Mouse (Mus musculus) hindbrain, embryonic 13.5 days (tissue): Measurements from ENCODE around the gene Fhod1. TPM values are rescaled to one million over a fixed set of nuclear protein-coding genes. Genes with fewer than 3 reads are reported as not detected.

Source experiments
- ATAC-seq: fragments of 200-750 bp; cut with Nextera tagmentation; 2 replicates; pipeline ENCODE4 v1.8.0; 2017; ENCODE audit warnings: moderate TSS enrichment; ENCODE audit not compliant: low FRiP score
- H3K27ac ChIP-seq: fragments of 300-500 bp; sonication (generic); 2 replicates; pipeline ENCODE4 v1.5.1; 2015; ENCODE audit warnings: inconsistent platforms, mild to moderate bottlenecking, moderate library complexity
- H3K27me3 ChIP-seq: fragments of 300-500 bp; sonication (generic); 2 replicates; pipeline ENCODE4 v1.6.1; 2015; ENCODE audit warnings: mild to moderate bottlenecking, inconsistent platforms
- H3K36me3 ChIP-seq: fragments of 300-500 bp; sonication (generic); 2 replicates; pipeline ENCODE4 v1.6.1; 2015; ENCODE audit warnings: mild to moderate bottlenecking, inconsistent platforms
- H3K4me1 ChIP-seq: fragments of 300-500 bp; sonication (generic); replicated peaks from 2 replicates; pipeline ENCODE4 v1.6.1; 2015; ENCODE audit warnings: inconsistent platforms
- H3K4me2 ChIP-seq: fragments of 300-500 bp; sonication (generic); 2 replicates; pipeline ENCODE4 v1.6.1; 2015; ENCODE audit warnings: inconsistent platforms, mild to moderate bottlenecking, moderate library complexity
- H3K4me3 ChIP-seq: fragments of 300-500 bp; sonication (generic); 2 replicates; pipeline ENCODE4 v1.5.1; 2015; ENCODE audit warnings: mild to moderate bottlenecking, inconsistent platforms
- H3K9ac ChIP-seq: fragments of 300-500 bp; sonication (generic); 2 replicates; pipeline ENCODE4 v1.6.1; 2015; ENCODE audit warnings: mild to moderate bottlenecking, inconsistent platforms
- H3K9me3 ChIP-seq: fragments of 300-500 bp; sonication (generic); 2 replicates; pipeline ENCODE4 v1.6.1; 2016; ENCODE audit warnings: inconsistent platforms
- WGBS: fragments of 180-500 bp; shearing (Covaris S2); methylation state at CpG from one replicate; pipeline ENCODE4 v1.1.7; 2015; 5-methylcytosine and 5-hydroxymethylcytosine counted together
- polyA plus RNA-seq: library from polyadenylated mRNA; unstranded; fragments of >200 nt; fragmentation: Nextera tagmentation; extraction: Ambion mirVana; gene quantifications from 2 replicates; pipeline ENCODE4 v1.2.1, GENCODE M21; 2015

Gene Fhod1
- polyA plus RNA-seq, 1 experiment from 2014 or later, result 0.74 TPM

DNA sequence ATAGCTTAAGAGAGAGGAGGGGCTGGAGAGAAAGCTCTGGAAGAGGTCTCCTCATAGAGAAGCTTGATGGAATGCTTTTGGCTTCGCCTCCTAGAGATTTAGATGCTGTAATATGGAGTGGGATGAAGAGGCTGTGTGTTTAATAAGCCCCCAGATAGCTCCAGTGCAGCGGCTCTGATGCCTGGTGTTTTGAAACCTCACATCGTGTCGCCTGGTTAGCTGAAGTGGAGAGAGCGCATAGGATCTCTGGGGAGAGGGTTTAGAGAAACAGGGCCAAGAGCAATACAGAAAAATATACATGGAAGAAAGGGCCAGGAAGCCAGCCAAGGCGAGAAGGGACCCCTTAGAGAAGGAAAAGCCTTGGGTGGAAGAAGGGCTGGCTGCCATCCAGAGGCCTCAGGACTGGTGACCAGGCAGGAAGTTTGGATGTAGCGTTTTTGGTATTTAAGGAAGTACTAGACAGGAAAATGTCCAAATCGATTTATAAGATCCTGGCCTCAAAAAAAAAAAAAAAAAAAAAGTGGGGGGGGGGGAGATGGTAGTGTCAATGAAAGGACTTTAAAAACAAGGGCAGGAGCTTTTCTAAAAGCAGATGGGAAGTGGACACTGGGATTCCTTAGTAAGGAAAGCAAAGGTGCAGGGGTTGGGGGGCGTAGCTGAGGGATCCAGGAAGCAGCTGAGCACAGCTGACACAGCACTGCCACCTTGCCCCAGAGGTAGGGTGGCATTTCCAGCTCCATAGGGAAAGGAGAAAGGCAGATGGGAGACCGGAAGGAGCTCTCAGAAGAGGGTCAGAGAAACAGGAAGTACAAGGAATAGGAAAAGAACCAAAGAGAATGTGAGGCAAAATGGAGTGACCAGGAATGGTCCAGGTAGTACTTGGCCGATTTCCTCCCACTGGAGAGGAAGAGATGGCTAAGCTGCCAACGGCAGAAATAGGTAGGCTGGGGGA is 14.3 kb upstream of the Fhod1 start:
- Histone ChIP-seq H3K36me3 (peaks cover 40% of the 10 kb centered on the region), H3K27ac (no peak overlapping the region), H3K4me1 (0 out of 2 replicates have a peak, but pooled peaks cover 12% of the 10 kb centered on the region), H3K9me3 (no peaks in the 10 kb centered on the region), H3K27me3 (no peaks in the 10 kb centered on the region), H3K9ac (peak overlapping the region; percentile 19; the same call in 1 of the 2 replicates), H3K4me2 (no peak overlapping the region), H3K4me3 (no peak overlapping the region)
- ATAC-seq, result no peak
- 80% methylated on average over 12 of the region's 12 CpGs for WGBS

DNA sequence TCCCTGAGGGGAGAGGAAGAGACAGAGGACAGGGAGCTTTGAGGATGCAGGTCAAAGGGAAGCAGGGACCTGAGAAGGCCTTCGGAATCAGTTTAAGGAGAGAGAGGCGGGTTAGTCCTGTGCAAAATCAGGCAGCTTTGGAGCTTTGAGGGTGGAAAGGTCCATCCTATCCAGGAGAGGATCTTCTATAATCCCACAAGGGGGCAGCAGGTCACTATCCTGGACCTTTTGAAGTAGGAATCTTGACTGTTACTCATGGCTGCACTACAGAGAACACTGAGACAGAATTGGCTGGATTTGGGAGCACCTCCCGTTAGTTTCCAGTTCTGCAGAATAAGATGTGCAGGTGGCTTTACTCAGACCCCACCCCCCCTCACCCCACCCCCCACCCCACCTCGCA is 11.9 kb upstream of the Fhod1 start:
- ATAC-seq, result peak; percentile 31; the same call in 1 of the 2 replicates
- Histone ChIP-seq H3K9ac (no peak overlapping the region), H3K27me3 (no peaks in the 10 kb centered on the region), H3K36me3 (peaks cover 46% of the 10 kb centered on the region), H3K4me3 (no peak overlapping the region), H3K9me3 (no peaks in the 10 kb centered on the region), H3K27ac (no peak overlapping the region), H3K4me2 (no peak overlapping the region), H3K4me1 (0 out of 2 replicates have a peak, but pooled peaks cover 17% of the 10 kb centered on the region)
- WGBS, result 47% methylated on average over 4 of the region's 4 CpGs

GRCm38 (mm10) chr8:105359208-105359607 is 11.5 kb upstream of the Fhod1 start:
- Histone ChIP-seq H3K9ac (no peak overlapping the region), H3K4me2 (no peak overlapping the region), H3K4me1 (0 out of 2 replicates have a peak, but pooled peaks cover 17% of the 10 kb centered on the region), H3K9me3 (no peaks in the 10 kb centered on the region), H3K36me3 (peaks cover 42% of the 10 kb centered on the region), H3K27ac (no peak overlapping the region), H3K27me3 (no peaks in the 10 kb centered on the region), H3K4me3 (no peak overlapping the region)
- ATAC-seq, result no peak
- WGBS, result 68% methylated on average over 15 of the region's 15 CpGs

GRCm38 (mm10) chr8:105356681-105357080 is 8.9 kb upstream of the Fhod1 start:
- H3K36me3 ChIP-seq, result peaks cover 33% of the 10 kb centered on the region
- H3K27me3 ChIP-seq, result no peaks in the 10 kb centered on the region
- no peak for ATAC-seq
- H3K9ac ChIP-seq, result no peak overlapping the region
- no peak overlapping the region for H3K4me3 ChIP-seq
- no peak overlapping the region for H3K4me2 ChIP-seq
- 88% methylated on average over 14 of the region's 14 CpGs for WGBS
- H3K9me3 ChIP-seq, result no peaks in the 10 kb centered on the region
- H3K4me1 ChIP-seq, result 0 out of 2 replicates have a peak, but pooled peaks cover 13% of the 10 kb centered on the region
- H3K27ac ChIP-seq, result no peak overlapping the region

DNA sequence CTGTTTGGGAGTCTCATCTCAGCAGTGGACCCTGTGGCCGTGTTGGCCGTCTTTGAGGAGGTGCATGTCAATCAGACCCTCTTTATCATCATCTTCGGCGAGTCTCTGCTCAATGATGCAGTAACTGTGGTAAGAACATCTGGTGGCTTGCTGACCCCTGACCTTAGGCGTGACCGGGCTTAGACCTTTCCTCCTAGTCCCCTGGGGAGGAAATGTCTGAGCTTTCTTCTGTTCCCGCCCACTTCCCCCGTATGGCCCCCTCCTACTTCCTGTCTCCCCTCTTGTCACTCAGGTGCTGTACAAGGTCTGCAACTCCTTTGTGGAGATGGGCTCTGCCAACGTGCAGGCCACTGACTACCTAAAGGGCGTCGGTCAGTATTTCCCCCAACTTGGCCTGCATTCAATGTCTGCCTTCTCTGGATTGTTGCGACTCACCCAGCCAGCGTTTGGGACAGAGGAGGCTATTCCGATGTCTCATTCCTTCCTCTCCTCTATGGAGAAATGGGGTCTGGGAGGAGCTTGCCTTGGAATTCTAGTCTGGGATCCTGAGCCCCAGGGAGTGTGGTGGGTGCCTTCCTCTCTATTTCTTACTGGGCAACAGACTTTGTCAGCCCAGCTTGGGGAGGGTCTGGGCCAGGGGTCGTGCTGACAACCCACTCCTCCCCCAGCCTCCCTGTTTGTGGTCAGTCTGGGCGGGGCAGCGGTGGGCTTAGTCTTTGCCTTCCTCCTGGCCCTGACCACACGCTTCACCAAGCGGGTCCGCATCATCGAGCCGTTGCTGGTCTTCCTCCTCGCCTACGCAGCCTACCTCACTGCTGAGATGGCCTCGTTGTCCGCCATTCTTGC is 7.6 kb upstream of the Fhod1 start:
- 62% methylated on average over 26 of the region's 26 CpGs for WGBS
- 0 out of 2 replicates have a peak, but pooled peaks cover 3% of the 10 kb centered on the region for H3K27me3 ChIP-seq
- H3K9me3 ChIP-seq, result no peaks in the 10 kb centered on the region
- ATAC-seq, result no peak
- H3K4me1 ChIP-seq, result peaks cover 17% of the 10 kb centered on the region
- H3K4me2 ChIP-seq, result no peak overlapping the region
- no peak overlapping the region for H3K27ac ChIP-seq
- H3K9ac ChIP-seq, result no peak overlapping the region
- peaks cover 33% of the 10 kb centered on the region for H3K36me3 ChIP-seq
- no peak overlapping the region for H3K4me3 ChIP-seq

DNA sequence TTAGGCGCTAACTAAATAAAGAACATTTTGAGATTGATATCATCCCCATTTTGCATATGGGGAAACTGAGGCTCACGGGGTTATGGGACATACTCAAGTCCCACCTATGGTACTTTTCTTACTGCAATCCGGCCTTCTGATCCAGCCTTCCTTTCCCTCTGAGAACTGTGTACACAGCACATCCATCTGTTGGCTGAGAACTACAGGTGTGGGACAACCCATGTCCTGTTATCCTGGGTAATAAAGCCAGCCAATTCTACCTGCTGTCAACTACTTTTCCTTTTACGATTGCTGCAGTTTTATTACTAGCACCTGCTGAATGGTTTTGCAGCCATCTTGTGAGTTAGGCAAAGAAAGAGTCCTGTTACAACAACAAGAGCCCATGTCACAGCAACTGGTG is 6.8 kb upstream of the Fhod1 start:
- Histone ChIP-seq H3K4me2 (no peak overlapping the region), H3K4me1 (peaks cover 25% of the 10 kb centered on the region), H3K4me3 (no peak overlapping the region), H3K36me3 (peaks cover 33% of the 10 kb centered on the region), H3K27ac (no peak overlapping the region), H3K9ac (no peak overlapping the region), H3K9me3 (no peaks in the 10 kb centered on the region), H3K27me3 (0 out of 2 replicates have a peak, but pooled peaks cover 3% of the 10 kb centered on the region)
- 92% methylated on average over 4 of the region's 4 CpGs for WGBS
- no peak for ATAC-seq

DNA sequence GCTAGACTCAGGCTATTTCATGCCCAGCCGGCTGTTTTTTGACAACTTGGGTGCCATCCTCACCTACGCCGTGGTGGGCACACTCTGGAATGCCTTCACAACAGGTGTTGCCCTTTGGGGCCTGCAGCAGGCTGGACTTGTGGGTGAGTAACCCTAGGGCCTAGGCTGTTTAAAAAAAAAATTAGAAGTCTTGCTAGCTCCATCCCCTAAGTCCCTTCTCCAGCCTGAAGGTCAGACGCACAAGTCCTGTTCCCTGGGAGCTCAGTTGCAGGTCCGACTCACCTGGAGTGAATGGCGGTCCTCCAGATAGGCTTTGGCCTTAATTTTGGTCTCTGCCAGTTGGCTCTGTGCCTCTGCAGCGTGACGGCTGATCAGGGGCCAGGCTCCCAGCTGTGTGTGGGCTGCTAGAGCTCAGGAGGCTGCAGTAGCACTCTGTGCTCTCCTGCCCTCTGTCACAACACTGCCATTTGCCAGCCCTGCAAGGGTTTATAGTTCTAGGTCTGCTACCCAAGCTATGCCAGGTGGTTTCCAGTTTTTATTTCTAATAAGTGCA is 5.9 kb upstream of the Fhod1 start:
- Histone ChIP-seq H3K4me2 (no peak overlapping the region), H3K4me3 (no peak overlapping the region), H3K27me3 (0 out of 2 replicates have a peak, but pooled peaks cover 3% of the 10 kb centered on the region), H3K4me1 (peaks cover 25% of the 10 kb centered on the region), H3K27ac (no peak overlapping the region), H3K36me3 (peaks cover 27% of the 10 kb centered on the region), H3K9me3 (no peaks in the 10 kb centered on the region), H3K9ac (no peak overlapping the region)
- WGBS, result 74% methylated on average over 8 of the region's 8 CpGs
- ATAC-seq, result no peak

GRCm38 (mm10) chr8:105350186-105350585 is 2.4 kb upstream of the Fhod1 start:
- no peak for ATAC-seq
- H3K27ac ChIP-seq, result peak overlapping the region; percentile 80; the same call in 1 of the 2 replicates
- H3K27me3 ChIP-seq, result peaks cover 22% of the 10 kb centered on the region
- H3K4me3 ChIP-seq, result peak overlapping the region; percentile 72
- peaks cover 50% of the 10 kb centered on the region for H3K4me1 ChIP-seq
- peak overlapping the region; percentile 88 for H3K9ac ChIP-seq
- WGBS, result 41% methylated on average over 7 of the region's 7 CpGs
- no peaks in the 10 kb centered on the region for H3K36me3 ChIP-seq
- H3K4me2 ChIP-seq, result peak overlapping the region; percentile 94
- H3K9me3 ChIP-seq, result no peaks in the 10 kb centered on the region

- H3K36me3 ChIP-seq, result no peaks in the 10 kb centered on the region
- peak overlapping the region; percentile 88 for H3K9ac ChIP-seq
- H3K4me1 ChIP-seq, result peaks cover 47% of the 10 kb centered on the region
- H3K4me3 ChIP-seq, result peak overlapping the region; percentile 72
- under 1% methylated on average over 38 of the region's 48 CpGs for WGBS
- H3K27me3 ChIP-seq, result peaks cover 22% of the 10 kb centered on the region
- peak overlapping the region; percentile 80 for H3K27ac ChIP-seq
- no peaks in the 10 kb centered on the region for H3K9me3 ChIP-seq
- ATAC-seq, result peak; percentile 49
- peak overlapping the region; percentile 94 for H3K4me2 ChIP-seq
Measured at GRCm38 (mm10) chr8:105349096-105349771, 1.5 kb upstream of the Fhod1 start.

DNA sequence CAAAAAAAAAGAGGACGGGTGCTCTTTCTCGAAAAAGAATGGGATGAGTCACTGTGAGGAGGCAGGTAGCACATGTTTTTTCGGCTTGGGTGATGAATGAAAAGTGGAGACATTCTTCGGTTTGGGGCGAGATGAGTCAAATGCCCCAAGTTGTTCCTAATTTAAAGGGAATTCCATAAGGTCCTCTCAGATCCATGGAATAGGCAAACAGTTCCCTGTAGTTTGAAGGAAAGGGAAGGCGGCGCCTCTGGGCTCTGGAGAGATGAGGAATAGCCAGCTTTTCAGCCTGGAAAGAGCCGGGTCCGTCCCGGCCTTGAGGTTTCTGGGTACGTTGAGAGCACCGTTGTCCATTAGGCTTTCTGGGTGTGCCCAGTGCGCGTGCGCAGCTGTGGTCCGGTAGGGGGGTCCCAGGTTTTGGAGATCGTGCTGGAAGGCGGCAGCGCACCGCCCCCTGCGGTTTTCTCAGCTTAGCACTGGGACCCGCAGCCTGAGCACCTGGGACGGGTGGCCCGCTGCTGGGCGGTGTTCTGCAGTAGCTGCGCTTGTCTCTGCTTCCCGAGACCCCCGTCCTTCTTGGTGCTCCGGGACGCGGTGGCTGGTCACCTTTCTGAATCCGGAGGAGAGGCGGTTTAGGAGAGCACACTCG is 820 bp upstream of the Fhod1 start, which contains the start of gene Slc9a5:
TSS of gene Slc9a5 (plus strand) at position 394 of the 646 bp plus-strand sequence.
- peak within 1 kb of the TSS; percentile 72 for H3K4me3 ChIP-seq
- peak; percentile 30 for ATAC-seq
- peak within 1 kb of the TSS; percentile 80 for H3K27ac ChIP-seq
- no peaks in the 10 kb centered on the region for H3K36me3 ChIP-seq
- H3K9me3 ChIP-seq, result no peaks in the 10 kb centered on the region
- H3K9ac ChIP-seq, result peak within 1 kb of the TSS; percentile 88
- H3K4me1 ChIP-seq, result peaks cover 47% of the 10 kb centered on the region
- peak within 1 kb of the TSS; percentile 94 for H3K4me2 ChIP-seq
- under 1% methylated on average over 34 of the region's 34 CpGs for WGBS
- H3K27me3 ChIP-seq, result peaks cover 22% of the 10 kb centered on the region
